Mouse (Mus musculus): ENCODE data around the gene Bahcc1. TPM values are rescaled to one million over a fixed set of nuclear protein-coding genes. Genes with fewer than 3 reads are reported as not detected.

The Bahcc1 gene
- total RNA-seq, 2 experiments from 2014 or later: 3.2 to 4.7 TPM

DNA sequence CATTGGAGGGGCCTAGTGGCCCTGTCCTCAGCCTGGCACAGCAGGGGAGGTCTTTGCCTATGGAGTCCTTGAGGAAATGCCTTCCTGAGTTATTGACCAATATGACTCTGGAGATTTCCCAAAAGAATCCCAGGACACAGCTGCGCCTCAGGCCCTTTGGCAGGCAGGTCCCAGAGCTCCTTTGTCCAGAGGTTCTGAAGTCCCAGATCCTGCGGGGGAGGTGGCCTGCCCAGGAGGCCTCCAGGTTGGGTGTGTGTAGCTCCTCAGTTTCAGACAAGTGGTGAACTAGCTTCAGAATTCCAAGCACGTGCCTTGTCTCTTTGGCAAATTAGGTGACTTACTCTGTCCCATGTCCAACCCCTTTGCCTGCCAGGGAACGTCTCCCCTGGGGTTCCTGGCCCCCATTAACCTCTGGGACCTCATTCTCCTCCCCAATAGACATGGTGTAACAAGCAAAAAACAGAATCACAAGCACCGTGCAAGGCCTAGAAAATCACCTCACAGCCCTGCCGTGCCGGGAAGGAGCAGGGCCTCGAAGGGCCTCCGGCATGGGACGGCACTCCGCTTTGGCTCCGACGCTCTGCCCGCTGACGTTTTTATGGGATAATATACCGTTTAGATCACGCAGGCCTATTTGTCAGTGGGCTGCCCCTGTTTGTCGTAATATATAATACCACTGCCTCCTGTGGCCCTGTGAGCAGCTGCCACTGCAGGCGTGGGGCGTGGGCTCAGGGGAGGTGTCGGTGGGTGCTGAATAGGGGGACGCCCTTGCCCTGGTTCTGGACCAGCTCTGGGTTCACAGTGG is 10.2 kb downstream of the Bahcc1 start:
- peak; percentile 40 for DNase-seq

DNA sequence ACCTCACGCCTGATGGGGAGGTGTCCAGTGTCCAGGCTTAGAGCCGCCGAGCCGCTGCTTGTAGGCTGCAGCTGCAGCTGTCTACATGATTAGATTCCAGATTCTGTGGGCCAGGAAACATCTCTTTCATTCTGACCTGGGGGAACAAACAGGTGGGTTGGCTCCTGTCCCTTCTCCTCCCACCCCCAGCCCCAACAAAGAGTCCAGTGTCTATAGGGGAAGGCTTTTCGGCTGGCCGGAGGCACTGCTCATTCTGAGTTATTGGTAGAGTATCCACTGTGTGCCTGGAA is 10.7 kb downstream of the Bahcc1 start:
- no peak for DNase-seq

DNA sequence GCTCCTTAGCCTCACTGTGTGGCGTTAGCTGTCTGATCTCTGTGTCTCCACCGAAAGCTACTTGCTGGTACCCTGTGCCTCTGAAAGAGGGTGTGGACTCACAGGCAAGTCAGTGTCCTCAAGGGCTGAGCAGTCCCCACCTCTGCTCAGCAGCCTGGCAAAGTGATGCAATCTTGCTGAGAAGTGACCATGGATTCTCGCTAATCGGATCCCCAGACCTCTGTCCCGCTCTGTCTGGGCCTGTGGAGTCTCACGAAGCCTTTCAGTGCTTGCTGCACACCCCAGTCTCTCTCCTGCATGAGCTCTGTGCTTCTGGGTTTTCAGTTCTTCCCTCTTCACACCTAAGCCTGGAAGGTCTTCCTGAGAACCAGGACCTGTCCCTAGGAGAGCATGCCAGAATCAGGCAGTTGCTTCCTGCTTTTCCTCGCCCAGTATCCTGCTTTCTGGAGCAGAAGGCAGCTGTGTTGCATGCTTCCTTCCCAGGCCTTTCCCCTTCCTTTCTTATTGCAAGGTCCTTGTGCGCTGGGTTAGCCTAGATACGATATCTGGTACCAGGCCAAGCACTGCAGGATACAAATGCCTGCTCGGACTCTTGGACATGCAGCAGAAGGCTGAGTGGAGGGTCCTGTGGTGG is 15.5 kb downstream of the Bahcc1 start:
- DNase-seq: no peak

GRCm38 (mm10) chr11:120248899-120249298 is 16.2 kb downstream of the Bahcc1 start:
- DNase-seq: no peak

GRCm38 (mm10) chr11:120250991-120251949 is 18.5 kb downstream of the Bahcc1 start:
- DNase-seq: peak; percentile 67

DNA sequence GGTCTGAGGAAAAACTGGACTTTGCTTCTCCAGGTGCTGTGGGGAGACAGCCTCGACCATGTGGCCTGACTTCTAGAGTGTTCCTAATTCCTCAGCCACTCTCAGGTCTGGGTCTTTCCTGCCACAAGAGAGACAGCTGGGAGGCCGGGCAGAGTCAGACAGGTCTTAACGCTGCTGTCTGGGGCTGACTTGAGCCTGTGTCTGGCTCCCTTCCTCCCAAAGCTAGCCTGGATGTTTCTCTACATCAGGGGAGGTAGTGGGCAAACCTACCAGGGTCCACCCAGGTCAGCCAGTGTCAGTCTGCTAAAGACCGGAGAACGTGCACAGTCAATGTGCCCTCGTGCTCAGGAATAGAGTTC is 19.2 kb downstream of the Bahcc1 start:
- no peak for DNase-seq

- no peak for DNase-seq
These were observed 19.7 kb downstream of the Bahcc1 start for GRCm38 (mm10) chr11:120252398-120252797.

DNA sequence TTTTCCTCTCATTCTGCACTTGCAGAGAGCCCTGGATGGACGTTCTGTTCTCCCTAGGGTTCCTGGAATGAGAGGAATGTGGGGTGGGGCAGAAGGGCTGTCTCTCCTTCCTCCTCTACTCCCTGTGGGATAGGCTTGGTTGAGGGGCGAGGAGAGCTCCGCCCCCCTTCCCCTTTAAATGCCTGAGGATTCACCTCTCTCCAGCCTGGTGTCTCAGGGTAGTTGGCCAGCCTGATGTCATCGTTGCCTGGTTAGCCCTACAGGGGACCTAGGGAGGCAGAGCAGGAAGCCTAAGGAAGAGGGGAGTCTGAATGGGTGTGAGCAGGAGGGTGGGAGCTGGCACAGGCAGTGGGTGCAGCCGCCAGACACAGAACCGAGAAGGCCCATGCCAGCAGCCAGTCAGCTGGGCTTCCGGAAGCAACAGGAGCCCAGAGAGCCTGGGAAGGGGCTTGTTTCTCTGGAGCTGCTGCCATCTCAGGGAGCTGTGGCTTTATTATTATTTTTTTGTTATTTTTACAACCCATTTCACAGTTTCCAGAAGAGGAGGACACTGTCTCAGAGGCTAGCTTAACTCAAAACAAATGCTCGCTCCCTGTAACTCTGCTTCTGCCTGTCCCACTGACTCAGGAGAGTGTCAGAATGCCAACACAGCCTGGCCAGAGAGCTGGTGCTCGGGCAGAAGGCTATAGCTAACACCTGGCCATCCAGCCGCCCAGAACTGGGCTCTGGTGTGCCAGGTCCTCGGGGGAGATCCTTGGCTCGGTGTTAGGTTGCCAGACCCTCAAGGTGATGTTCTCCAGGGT is 20.3 kb downstream of the Bahcc1 start:
- DNase-seq: no peak

DNA sequence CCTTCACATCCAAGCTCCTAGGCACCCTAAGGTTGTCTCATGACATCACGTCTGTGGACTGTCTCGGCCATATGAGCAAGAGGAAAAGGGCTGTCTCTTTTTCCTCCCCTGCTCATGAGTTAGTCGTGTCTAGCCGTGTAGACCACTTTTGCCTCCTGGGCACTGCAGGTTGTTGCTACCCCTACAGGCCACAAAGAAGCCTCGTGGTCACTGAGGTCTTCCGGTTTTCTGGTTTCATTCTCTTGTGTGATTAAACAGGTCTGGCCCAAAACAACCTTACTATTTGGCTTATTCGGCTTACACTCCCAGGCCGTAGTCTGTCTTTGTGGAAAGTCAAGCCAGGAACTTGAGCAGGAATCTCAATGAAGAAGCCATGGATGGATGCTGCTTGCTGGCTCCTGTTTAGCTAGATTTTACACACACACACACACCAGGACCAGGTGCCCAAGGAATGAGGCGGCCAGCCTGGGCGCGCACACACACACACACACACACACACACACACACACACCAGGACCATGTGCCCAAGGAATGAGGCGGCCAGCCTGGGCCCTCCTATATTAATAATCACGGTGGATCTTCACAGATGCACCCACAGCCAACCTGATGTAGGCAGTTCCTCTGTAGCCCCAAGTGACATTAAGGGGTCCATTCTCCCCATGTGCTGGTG is 21.0 kb downstream of the Bahcc1 start:
- DNase-seq: no peak

DNA sequence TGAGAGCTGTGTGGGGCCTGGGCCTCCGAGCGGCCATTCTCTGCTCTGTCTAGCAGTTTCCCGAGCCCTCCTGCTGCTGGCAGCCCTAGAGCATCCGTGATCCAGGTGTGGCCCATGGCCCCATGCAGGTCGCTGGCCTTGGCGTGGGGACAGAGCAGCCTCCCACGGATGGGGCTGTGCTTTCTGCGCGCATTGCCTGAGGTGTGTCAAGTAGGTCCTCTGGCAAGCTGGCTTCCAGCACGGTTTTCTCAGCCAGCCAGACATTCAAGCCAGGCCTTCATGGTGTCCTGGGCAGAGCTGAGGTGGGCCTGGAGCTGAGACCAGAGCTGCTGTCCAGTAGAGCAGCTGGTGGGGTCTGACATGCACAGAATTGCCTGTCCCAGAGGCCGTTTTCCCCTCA is 21.7 kb downstream of the Bahcc1 start:
- DNase-seq: no peak

DNA sequence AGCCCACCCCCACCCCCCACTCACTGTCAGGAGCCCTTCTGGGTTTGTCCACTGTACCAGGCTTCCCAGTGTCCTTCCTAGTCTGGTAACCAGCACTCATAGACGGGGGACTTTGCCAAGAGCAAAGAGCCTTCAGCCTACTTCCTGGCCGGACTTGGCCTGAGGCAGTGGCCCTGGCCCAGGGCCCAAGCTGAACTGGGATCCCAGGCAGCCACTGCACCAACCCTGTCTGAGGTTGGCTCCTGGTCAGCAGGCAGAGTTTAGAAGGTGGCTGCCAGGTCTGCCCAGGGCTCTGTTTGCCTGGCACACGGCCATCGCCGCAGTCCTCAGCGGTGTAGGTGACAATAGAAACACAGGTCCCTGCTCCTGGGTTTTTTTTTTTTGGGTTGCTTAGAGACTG is 22.3 kb downstream of the Bahcc1 start:
- peak; percentile 93 for DNase-seq

DNA sequence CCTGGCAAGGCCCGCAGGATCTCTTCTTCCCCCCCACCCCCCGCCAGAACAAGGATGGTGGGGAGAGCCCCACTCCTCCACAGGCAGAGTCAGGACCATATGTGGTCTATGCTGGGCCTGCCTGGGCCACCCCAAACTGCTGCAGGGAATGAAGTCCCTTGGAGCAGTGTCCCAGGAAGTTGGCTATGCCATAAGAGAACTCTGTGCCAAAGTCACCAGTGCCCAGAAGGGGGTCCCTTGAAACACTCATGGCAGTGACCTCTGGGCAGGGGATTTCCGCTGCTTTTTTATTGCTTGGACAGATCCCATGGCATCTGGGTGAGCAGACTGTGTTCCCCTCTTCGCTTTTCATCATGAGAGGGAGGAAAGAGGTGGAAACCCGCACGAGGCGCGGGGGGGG is 22.8 kb downstream of the Bahcc1 start:
- DNase-seq: no peak

GRCm38 (mm10) chr11:120256108-120256507 is 23.4 kb downstream of the Bahcc1 start:
- peak; percentile 40 for DNase-seq

- peak; percentile 71 for DNase-seq
These were observed 23.8 kb downstream of the Bahcc1 start for GRCm38 (mm10) chr11:120256543-120256942.

- DNase-seq: peak; percentile 52
These were observed 24.5 kb downstream of the Bahcc1 start for GRCm38 (mm10) chr11:120256981-120257820.

GRCm38 (mm10) chr11:120257911-120258310 is 25.2 kb downstream of the Bahcc1 start:
- DNase-seq: no peak

DNA sequence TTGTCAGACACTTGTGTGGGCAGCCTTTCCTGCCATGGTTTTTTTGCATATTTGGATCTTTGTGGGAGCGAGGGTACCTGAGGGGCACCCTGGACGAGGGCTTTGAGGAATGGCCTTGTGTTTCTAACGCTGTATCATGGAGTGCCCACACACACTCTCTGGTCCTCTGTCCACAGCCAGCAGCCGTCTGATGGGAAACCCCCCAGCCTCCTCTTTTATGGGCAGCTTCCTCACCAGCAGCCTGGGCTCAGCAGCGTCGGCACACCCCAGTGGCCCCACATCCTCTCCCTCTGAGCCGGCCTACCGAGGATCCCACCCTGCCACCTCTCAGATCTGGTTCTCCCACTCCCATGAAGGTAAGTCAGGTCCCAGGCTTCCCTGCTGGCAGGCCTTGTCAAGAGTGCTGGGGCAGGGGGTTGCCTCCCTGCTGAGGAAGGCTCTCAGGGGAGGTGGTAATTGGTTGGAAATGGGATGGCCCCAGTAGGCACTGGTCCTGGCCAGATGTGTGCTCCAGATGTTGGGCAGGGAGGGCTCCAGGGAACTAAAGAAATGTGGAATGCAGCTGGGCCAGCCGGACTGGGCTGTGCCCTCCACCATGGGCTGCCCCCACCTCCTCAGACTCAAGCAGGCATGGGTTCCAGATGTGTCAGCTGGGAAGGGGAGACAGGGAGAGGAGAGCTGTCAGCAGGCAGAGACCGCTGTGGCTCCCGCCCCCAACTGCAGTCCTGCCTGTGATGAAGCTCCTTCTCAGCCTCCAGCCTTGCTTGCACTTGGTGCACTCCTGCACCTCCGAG is 26.3 kb downstream of the Bahcc1 start:
- DNase-seq: no peak

DNA sequence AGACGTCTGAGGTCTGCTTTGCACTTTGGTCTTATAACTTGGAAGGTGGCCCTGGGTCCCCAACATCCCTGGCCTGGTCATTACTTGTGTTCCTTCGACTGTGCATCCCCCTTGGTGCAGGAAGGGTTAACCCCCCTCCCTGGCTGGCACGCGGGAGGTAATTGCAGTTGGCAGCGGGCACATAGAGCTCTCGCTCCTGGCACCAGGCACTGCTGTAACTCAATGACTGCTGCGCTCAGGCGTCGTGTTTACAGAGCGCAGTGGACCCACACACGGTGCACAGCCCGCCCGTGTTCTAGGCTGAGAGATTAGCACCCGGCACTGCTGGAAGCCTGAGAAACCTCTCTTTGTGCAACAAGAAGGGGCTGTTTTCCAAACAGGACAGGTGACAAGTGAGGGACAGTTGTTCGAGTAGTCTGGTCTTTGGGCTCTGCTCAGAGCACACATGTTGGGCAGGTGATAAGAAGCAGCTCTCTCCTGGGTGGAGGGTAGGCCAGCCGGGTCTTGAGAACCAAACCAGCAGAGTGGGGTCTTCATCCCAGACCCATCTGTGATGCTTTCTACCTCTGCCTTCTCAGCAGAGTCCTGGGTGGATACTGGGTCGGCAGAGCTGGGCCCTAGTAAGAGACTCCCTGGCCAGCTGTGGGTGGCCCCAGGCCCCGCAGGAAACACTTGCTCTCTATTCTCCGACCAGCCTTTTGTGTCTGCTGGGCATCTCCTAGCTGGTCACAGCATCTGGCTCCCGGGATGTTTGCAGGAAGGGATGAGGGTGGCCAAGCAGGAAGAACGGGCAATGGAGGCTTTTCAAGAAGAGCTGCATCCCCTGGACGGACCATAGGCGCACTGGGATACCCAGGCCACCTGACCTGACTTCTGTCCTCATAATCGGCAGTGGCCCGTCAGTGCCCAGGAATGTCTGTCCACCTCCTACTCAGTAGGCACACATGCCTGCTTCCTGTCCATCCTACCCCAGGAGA is 27.3 kb downstream of the Bahcc1 start:
- no peak for DNase-seq
